Mouse (Mus musculus) heart, adult 2 months (tissue): ENCODE data around the gene Mex3d.

Source experiments
- CTCF ChIP-seq: fragments of 200-600 bp; IDR thresholded peaks from 2 replicates; pipeline ENCODE4 v1.8.1; 2022; ENCODE audit warnings: antibody characterized with exemption, mild to moderate bottlenecking, moderate library complexity
- EP300 ChIP-seq: fragments of 200-500 bp; IDR thresholded peaks from 2 replicates; pipeline ENCODE4 v1.6.1; 2011; ENCODE audit warnings: low read depth, low read length, control low read depth; ENCODE audit not compliant: insufficient read depth
- POLR2A ChIP-seq: fragments of 200-500 bp; IDR thresholded peaks from 2 replicates; pipeline ENCODE4 v1.6.1; 2011; ENCODE audit warnings: mild to moderate bottlenecking, low read depth, low read length, control low read depth; ENCODE audit not compliant: insufficient read depth

DNA sequence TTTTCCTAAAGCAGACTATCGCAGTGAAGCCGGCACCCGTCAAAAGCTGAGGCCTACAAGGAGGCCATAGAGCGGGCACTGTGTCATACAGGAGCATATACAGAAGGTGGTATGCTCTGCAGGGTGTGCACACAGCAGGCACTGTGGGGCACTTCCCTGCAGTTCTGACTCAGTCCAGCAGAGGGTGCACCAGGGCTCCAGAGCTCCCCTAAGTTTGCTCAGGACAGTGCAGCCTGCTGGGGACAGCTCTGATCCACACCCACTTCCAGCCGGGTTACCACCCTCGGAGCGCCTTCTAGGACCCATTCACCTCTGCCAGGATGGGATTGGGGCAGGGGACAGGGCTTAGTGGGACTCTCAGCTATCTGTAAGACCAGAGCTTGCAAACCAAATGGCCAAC, 37.2 kb downstream of the Mex3d start:
- TF ChIP-seq POLR2A (no peak), CTCF (peak; percentile 98), EP300 (peak; percentile 56; the same call in 1 of the 2 replicates)
